Mouse (Mus musculus): ENCODE results near the gene Frmd4a.

DNA sequence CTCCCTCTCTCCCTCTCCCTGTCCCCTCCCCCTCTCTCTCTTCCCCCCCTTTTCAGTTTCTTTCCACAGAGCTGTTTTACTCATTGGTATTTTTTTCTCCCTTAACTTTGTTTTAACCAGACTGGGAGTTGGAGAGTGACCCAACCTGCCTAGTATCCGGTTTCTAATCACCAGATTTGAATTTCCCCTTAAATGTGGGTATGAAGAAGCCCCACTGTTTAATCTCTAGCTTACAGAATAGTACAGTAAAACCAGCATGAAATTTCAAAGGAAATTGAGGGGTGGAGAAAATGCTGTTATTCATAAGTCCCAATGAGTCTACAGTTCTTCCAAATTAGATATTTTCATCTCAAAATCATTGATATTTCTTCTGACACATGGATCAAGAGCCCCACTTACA is 545.8 kb downstream of the Frmd4a start:
- TF ChIP-seq CTCF (IDR thresholded peaks at IDR 0.05; ENCODE audit: control insufficient read depth, insufficient read depth, low read length) (no peak), POLR2A (IDR thresholded peaks at IDR 0.05; ENCODE audit: borderline replicate concordance, control insufficient read depth, low read depth, low read length) (no peak)

All from bone marrow, adult 2 months (tissue).